Mouse (Mus musculus) adrenal gland, adult 18-20 months (tissue): ENCODE measurements around the gene Apeh. TPM values are rescaled to one million over a fixed set of nuclear protein-coding genes. Genes with fewer than 3 reads are reported as not detected.

ENCODE experiments used
- DNase-seq, 2 experiments: peaks; one replicate each; pipeline ENCODE4 v3.0.0; 2021 to 2022; ENCODE audit warnings: low spot score in 2 of 2
- total RNA-seq, 2 experiments: library from RNA; stranded (reverse); gene quantifications; 1 replicate in 1 of 2; 2 replicates in 1 of 2; pipeline ENCODE4 v1.2.3; 2021

Apeh gene
- total RNA-seq, 2 experiments from 2014 or later, result 71.8 to 86.6 TPM

- DNase-seq, result peak in 1 of 2 experiments; percentile 56
These were observed 27.0 kb upstream of the Apeh start for GRCm38 (mm10) chr9:108121170-108121969.

- no peak for DNase-seq
These were observed 26.3 kb upstream of the Apeh start for GRCm38 (mm10) chr9:108120671-108121070.

GRCm38 (mm10) chr9:108119891-108120411 lies 25.5 kb upstream of the Apeh start:
- DNase-seq, result no peak

GRCm38 (mm10) chr9:108117143-108117542 lies 22.7 kb upstream of the Apeh start:
- DNase-seq, result peak in 1 of 2 experiments; percentile 68

GRCm38 (mm10) chr9:108115290-108116077 lies 21.1 kb upstream of the Apeh start:
- no peak for DNase-seq

- no peak for DNase-seq
These were observed 18.4 kb upstream of the Apeh start for GRCm38 (mm10) chr9:108112719-108113340.

- DNase-seq, result no peak
These were observed 17.3 kb upstream of the Apeh start for GRCm38 (mm10) chr9:108111593-108112121.

GRCm38 (mm10) chr9:108111101-108111592 lies 16.7 kb upstream of the Apeh start:
- DNase-seq, result no peak

- no peak for DNase-seq
These were observed 15.8 kb upstream of the Apeh start for GRCm38 (mm10) chr9:108110160-108110559.

GRCm38 (mm10) chr9:108107867-108108266 lies 13.5 kb upstream of the Apeh start:
- no peak for DNase-seq

- no peak for DNase-seq
These were observed 11.7 kb upstream of the Apeh start for GRCm38 (mm10) chr9:108106090-108106489.

GRCm38 (mm10) chr9:108105549-108105863 lies 11.1 kb upstream of the Apeh start:
- DNase-seq, result no peak

GRCm38 (mm10) chr9:108104766-108105548 lies 10.6 kb upstream of the Apeh start:
- no peak for DNase-seq

- no peak for DNase-seq
These were observed 5.2 kb upstream of the Apeh start for GRCm38 (mm10) chr9:108099619-108100018.

- DNase-seq, result no peak
These were observed 1.7 kb upstream of the Apeh start for GRCm38 (mm10) chr9:108095949-108096712.

- peak; percentile 48 to 52 for DNase-seq
These were observed 1.1 kb upstream of the Apeh start for GRCm38 (mm10) chr9:108095518-108095917.

- peak in 1 of 2 experiments; percentile 41 for DNase-seq
These were observed 599 bp upstream of the Apeh start for GRCm38 (mm10) chr9:108094998-108095411.

- DNase-seq, result no peak
These were observed 820 bp downstream of the Apeh start for GRCm38 (mm10) chr9:108093586-108093985.

- no peak for DNase-seq
These were observed 3.7 kb downstream of the Apeh start for GRCm38 (mm10) chr9:108090611-108091120.
